Mouse (Mus musculus): ENCODE measurements at regions not wholly inside any gene's neighbourhood (a gene's known extent, or its start where the extent isn't known, plus 50 kb on each side); places are given as distances from the start of the nearest gene placed in this dataset.

- H3K4me2 ChIP-seq (ENCODE audit: low read length): no peak overlapping the region
- H3K36me3 ChIP-seq (ENCODE audit: insufficient read depth, low read length): no peaks in the 10 kb centered on the region
- 39% methylated on average over 4 of the region's 4 CpGs for WGBS
- H3K9ac ChIP-seq (ENCODE audit: low read depth, low read length): no peak overlapping the region
- no peaks in the 10 kb centered on the region for H3K4me1 ChIP-seq (replicated peaks; ENCODE audit: insufficient read depth, low read length)
- H3K27me3 ChIP-seq (ENCODE audit: insufficient read depth, low read length): no peaks in the 10 kb centered on the region
- DNase-seq (ENCODE audit: low spot score) (no peak), ATAC-seq (replicated peaks; ENCODE audit: low FRiP score, low read depth) (no peak)
- H3K9me3 ChIP-seq (replicated peaks; ENCODE audit: low read length): no peaks in the 10 kb centered on the region
- no peak for TF ChIP-seq CTCF (IDR thresholded peaks at IDR 0.05; ENCODE audit: low read depth)
- H3K4me3 ChIP-seq (replicated peaks; ENCODE audit: low read depth, low read length): no peak overlapping the region
- no peak overlapping the region for H3K27ac ChIP-seq
Observed at GRCm38 (mm10) chr4:47698926-47699325, 224.5 kb downstream of the Sec61b start.

- Histone ChIP-seq H3K27ac (no peak overlapping the region), H3K27me3 (ENCODE audit: insufficient read depth, low read length) (no peaks in the 10 kb centered on the region), H3K9me3 (replicated peaks; ENCODE audit: low read length) (no peaks in the 10 kb centered on the region), H3K4me3 (replicated peaks; ENCODE audit: low read depth, low read length) (no peak overlapping the region), H3K9ac (ENCODE audit: low read depth, low read length) (no peak overlapping the region), H3K4me1 (replicated peaks; ENCODE audit: insufficient read depth, low read length) (no peaks in the 10 kb centered on the region), H3K36me3 (ENCODE audit: insufficient read depth, low read length) (no peaks in the 10 kb centered on the region), H3K4me2 (ENCODE audit: low read length) (no peak overlapping the region)
- no peak for TF ChIP-seq CTCF (IDR thresholded peaks at IDR 0.05; ENCODE audit: low read depth)
- WGBS: 72% methylated on average over 2 of the region's 2 CpGs
- no peak for ATAC-seq (replicated peaks; ENCODE audit: low FRiP score, low read depth)
- no peak for DNase-seq (ENCODE audit: low spot score)
Observed at GRCm38 (mm10) chr4:47703501-47703900, 229.0 kb downstream of the Sec61b start.

- no peak for TF ChIP-seq CTCF (IDR thresholded peaks at IDR 0.05; ENCODE audit: low read depth)
- Histone ChIP-seq H3K27ac (no peak overlapping the region), H3K9ac (ENCODE audit: low read depth, low read length) (no peak overlapping the region), H3K4me3 (replicated peaks; ENCODE audit: low read depth, low read length) (no peak overlapping the region), H3K4me2 (ENCODE audit: low read length) (no peak overlapping the region), H3K36me3 (ENCODE audit: insufficient read depth, low read length) (no peaks in the 10 kb centered on the region), H3K9me3 (replicated peaks; ENCODE audit: low read length) (no peaks in the 10 kb centered on the region), H3K27me3 (ENCODE audit: insufficient read depth, low read length) (no peaks in the 10 kb centered on the region), H3K4me1 (replicated peaks; ENCODE audit: insufficient read depth, low read length) (no peaks in the 10 kb centered on the region)
- no peak for DNase-seq (ENCODE audit: low spot score)
- WGBS: 75% methylated on average over 4 of the region's 4 CpGs
- no peak for ATAC-seq (replicated peaks; ENCODE audit: low FRiP score, low read depth)
Observed at GRCm38 (mm10) chr4:47704607-47705006, 230.1 kb downstream of the Sec61b start.

GRCm38 (mm10) chr4:47707966-47708365, 233.5 kb downstream of the Sec61b start:
- TF ChIP-seq CTCF (IDR thresholded peaks at IDR 0.05; ENCODE audit: low read depth): no peak
- Histone ChIP-seq H3K27me3 (ENCODE audit: insufficient read depth, low read length) (no peaks in the 10 kb centered on the region), H3K4me3 (replicated peaks; ENCODE audit: low read depth, low read length) (no peak overlapping the region), H3K4me2 (ENCODE audit: low read length) (no peak overlapping the region), H3K36me3 (ENCODE audit: insufficient read depth, low read length) (no peaks in the 10 kb centered on the region), H3K9me3 (replicated peaks; ENCODE audit: low read length) (no peaks in the 10 kb centered on the region), H3K4me1 (replicated peaks; ENCODE audit: insufficient read depth, low read length) (no peaks in the 10 kb centered on the region), H3K9ac (ENCODE audit: low read depth, low read length) (no peak overlapping the region), H3K27ac (no peak overlapping the region)
- no peak for ATAC-seq (replicated peaks; ENCODE audit: low FRiP score, low read depth)
- DNase-seq (ENCODE audit: low spot score): no peak

GRCm38 (mm10) chr4:47713387-47713786, 238.9 kb downstream of the Sec61b start:
- DNase-seq (ENCODE audit: low spot score) (no peak), ATAC-seq (replicated peaks; ENCODE audit: low FRiP score, low read depth) (no peak)
- Histone ChIP-seq H3K4me2 (ENCODE audit: low read length) (no peak overlapping the region), H3K4me3 (replicated peaks; ENCODE audit: low read depth, low read length) (no peak overlapping the region), H3K27ac (no peak overlapping the region), H3K9ac (ENCODE audit: low read depth, low read length) (no peak overlapping the region), H3K4me1 (replicated peaks; ENCODE audit: insufficient read depth, low read length) (no peaks in the 10 kb centered on the region), H3K27me3 (ENCODE audit: insufficient read depth, low read length) (no peaks in the 10 kb centered on the region), H3K36me3 (ENCODE audit: insufficient read depth, low read length) (no peaks in the 10 kb centered on the region), H3K9me3 (replicated peaks; ENCODE audit: low read length) (no peaks in the 10 kb centered on the region)
- WGBS: 51% methylated on average over 7 of the region's 7 CpGs
- no peak for TF ChIP-seq CTCF (IDR thresholded peaks at IDR 0.05; ENCODE audit: low read depth)

GRCm38 (mm10) chr4:47724331-47725004, 250.0 kb downstream of the Sec61b start:
- no peaks in the 10 kb centered on the region for H3K4me1 ChIP-seq (replicated peaks; ENCODE audit: insufficient read depth, low read length)
- H3K27ac ChIP-seq: no peak overlapping the region
- TF ChIP-seq CTCF (IDR thresholded peaks at IDR 0.05; ENCODE audit: low read depth): no peak
- ATAC-seq (replicated peaks; ENCODE audit: low FRiP score, low read depth) (no peak), DNase-seq (ENCODE audit: low spot score) (peak; percentile 6)
- no peaks in the 10 kb centered on the region for H3K36me3 ChIP-seq (ENCODE audit: insufficient read depth, low read length)
- WGBS: 22% methylated on average over 8 of the region's 8 CpGs
- H3K9ac ChIP-seq (ENCODE audit: low read depth, low read length): no peak overlapping the region
- H3K4me3 ChIP-seq (replicated peaks; ENCODE audit: low read depth, low read length): no peak overlapping the region
- no peak overlapping the region for H3K4me2 ChIP-seq (ENCODE audit: low read length)
- H3K9me3 ChIP-seq (replicated peaks; ENCODE audit: low read length): no peaks in the 10 kb centered on the region
- H3K27me3 ChIP-seq (ENCODE audit: insufficient read depth, low read length): no peaks in the 10 kb centered on the region

- ATAC-seq (replicated peaks; ENCODE audit: low FRiP score, low read depth) (no peak), DNase-seq (ENCODE audit: low spot score) (no peak)
- no peak overlapping the region for H3K4me2 ChIP-seq (ENCODE audit: low read length)
- no peaks in the 10 kb centered on the region for H3K27me3 ChIP-seq (ENCODE audit: insufficient read depth, low read length)
- no peaks in the 10 kb centered on the region for H3K36me3 ChIP-seq (ENCODE audit: insufficient read depth, low read length)
- no peaks in the 10 kb centered on the region for H3K4me1 ChIP-seq (replicated peaks; ENCODE audit: insufficient read depth, low read length)
- no peak overlapping the region for H3K9ac ChIP-seq (ENCODE audit: low read depth, low read length)
- 29% methylated on average over 3 of the region's 3 CpGs for WGBS
- H3K9me3 ChIP-seq (replicated peaks; ENCODE audit: low read length): no peaks in the 10 kb centered on the region
- no peak overlapping the region for H3K4me3 ChIP-seq (replicated peaks; ENCODE audit: low read depth, low read length)
- no peak for TF ChIP-seq CTCF (IDR thresholded peaks at IDR 0.05; ENCODE audit: low read depth)
- H3K27ac ChIP-seq: no peak overlapping the region
Observed at GRCm38 (mm10) chr4:47725005-47725340, 250.5 kb downstream of the Sec61b start.

Data from kidney, postnatal 0 days (tissue).